Mouse (Mus musculus): ENCODE results near the gene Chtop. TPM values are rescaled to one million over a fixed set of nuclear protein-coding genes. Genes with fewer than 3 reads are reported as not detected.

Gene Chtop
- polyA plus RNA-seq, 1 experiment = 92.0 TPM

- Histone ChIP-seq H3K4me1 (ENCODE audit: control insufficient read depth, insufficient read depth, low read length) (no peaks in the 10 kb centered on the region), H3K27ac (ENCODE audit: control insufficient read depth, insufficient read depth, low read depth, low read length, poor library complexity) (no peak overlapping the region), H3K4me3 (replicated peaks; ENCODE audit: control insufficient read depth, low read depth, low read length) (no peak overlapping the region)
- 53% methylated on average over 10 of the region's 10 CpGs for WGBS
- TF ChIP-seq POLR2A (IDR thresholded peaks at IDR 0.05; ENCODE audit: borderline replicate concordance, control insufficient read depth, low read depth, low read length) = no peak
- no peak for TF ChIP-seq CTCF (IDR thresholded peaks at IDR 0.05; ENCODE audit: control insufficient read depth, insufficient read depth, low read length)
Measured at GRCm38 (mm10) chr3:90451396-90452095, 57.8 kb downstream of the Chtop start.

GRCm38 (mm10) chr3:90450874-90451273, 58.4 kb downstream of the Chtop start:
- Histone ChIP-seq H3K4me1 (ENCODE audit: control insufficient read depth, insufficient read depth, low read length) (no peaks in the 10 kb centered on the region), H3K27ac (ENCODE audit: control insufficient read depth, insufficient read depth, low read depth, low read length, poor library complexity) (no peak overlapping the region), H3K4me3 (replicated peaks; ENCODE audit: control insufficient read depth, low read depth, low read length) (no peak overlapping the region)
- no peak for TF ChIP-seq CTCF (IDR thresholded peaks at IDR 0.05; ENCODE audit: control insufficient read depth, insufficient read depth, low read length)
- no peak for TF ChIP-seq POLR2A (IDR thresholded peaks at IDR 0.05; ENCODE audit: borderline replicate concordance, control insufficient read depth, low read depth, low read length)
- 44% methylated on average over 12 of the region's 12 CpGs for WGBS

Other genes starting within 250 kb of the Chtop start
- 24.7 and 68.6 TPM in 2 replicates for gene Dennd4b, start 244.3 kb downstream of the Chtop start, polyA plus RNA-seq (2011; ENCODE audit: insufficient read depth, insufficient read length, low replicate concordance, missing spikeins)
- gene Gatad2b, start 216.3 kb downstream of the Chtop start, polyA plus RNA-seq (2011; ENCODE audit: insufficient read depth, insufficient read length, low replicate concordance, missing spikeins) = 13.9 and 17.5 TPM in 2 replicates
- gene Slc27a3, start 119.6 kb downstream of the Chtop start, polyA plus RNA-seq (2011; ENCODE audit: insufficient read depth, insufficient read length, low replicate concordance, missing spikeins) = 4.4 and 5.6 TPM in 2 replicates
- 7.1 and 21.2 TPM in 2 replicates for gene Ints3, start 75.9 kb downstream of the Chtop start, polyA plus RNA-seq (2011; ENCODE audit: insufficient read depth, insufficient read length, low replicate concordance, missing spikeins)
- gene Npr1, start 43.6 kb downstream of the Chtop start, polyA plus RNA-seq (2011; ENCODE audit: insufficient read depth, insufficient read length, low replicate concordance, missing spikeins) = 6.4 and 10.6 TPM in 2 replicates
- gene Ilf2, start 33.4 kb downstream of the Chtop start, polyA plus RNA-seq (2011; ENCODE audit: insufficient read depth, insufficient read length, low replicate concordance, missing spikeins) = 85.2 and 110 TPM in 2 replicates
- gene Snapin, start 18.5 kb downstream of the Chtop start, polyA plus RNA-seq (2011; ENCODE audit: insufficient read depth, insufficient read length, low replicate concordance, missing spikeins) = 14.8 and 22.4 TPM in 2 replicates
- 33.5 and 34.4 TPM in 2 replicates for gene S100a1, start 4.9 kb upstream of the Chtop start, polyA plus RNA-seq (2011; ENCODE audit: insufficient read depth, insufficient read length, low replicate concordance, missing spikeins)
- 60.0 and 93.3 TPM in 2 replicates for gene S100a13, start 4.9 kb upstream of the Chtop start, polyA plus RNA-seq (2011; ENCODE audit: insufficient read depth, insufficient read length, low replicate concordance, missing spikeins)
- gene S100a14, start 17.4 kb upstream of the Chtop start, polyA plus RNA-seq (2011; ENCODE audit: insufficient read depth, insufficient read length, low replicate concordance, missing spikeins) = not detected in 2 replicates
- 10.9 and 17.1 TPM in 2 replicates for gene S100a16, start 27.8 kb upstream of the Chtop start, polyA plus RNA-seq (2011; ENCODE audit: insufficient read depth, insufficient read length, low replicate concordance, missing spikeins)
- gene S100a3, start 51.1 kb upstream of the Chtop start, polyA plus RNA-seq (2011; ENCODE audit: insufficient read depth, insufficient read length, low replicate concordance, missing spikeins) = not detected in 2 replicates
- gene S100a2, start 80.7 kb upstream of the Chtop start, polyA plus RNA-seq (2011; ENCODE audit: insufficient read depth, insufficient read length, low replicate concordance, missing spikeins) = not detected in 2 replicates
- gene Gm42674, start 92.4 kb upstream of the Chtop start, polyA plus RNA-seq (2011; ENCODE audit: insufficient read depth, insufficient read length, low replicate concordance, missing spikeins) = not detected in 2 replicates
- gene S100a4, start 94.3 kb upstream of the Chtop start, polyA plus RNA-seq (2011; ENCODE audit: insufficient read depth, insufficient read length, low replicate concordance, missing spikeins) = 71.4 and 238 TPM in 2 replicates
- not detected in 2 replicates for gene S100a5, start 99.0 kb upstream of the Chtop start, polyA plus RNA-seq (2011; ENCODE audit: insufficient read depth, insufficient read length, low replicate concordance, missing spikeins)
- gene S100a6, start 103.4 kb upstream of the Chtop start, polyA plus RNA-seq (2011; ENCODE audit: insufficient read depth, insufficient read length, low replicate concordance, missing spikeins) = 391 and 969 TPM in 2 replicates
- 1.0 TPM in 1 of 2 replicates, not detected in the other for gene S100a7a, start 144.5 kb upstream of the Chtop start, polyA plus RNA-seq (2011; ENCODE audit: insufficient read depth, insufficient read length, low replicate concordance, missing spikeins)
- gene S100a8, start 159.5 kb upstream of the Chtop start, polyA plus RNA-seq (2011; ENCODE audit: insufficient read depth, insufficient read length, low replicate concordance, missing spikeins) = 4,508 and 18,334 TPM in 2 replicates
- 8,678 and 25,400 TPM in 2 replicates for gene S100a9, start 186.2 kb upstream of the Chtop start, polyA plus RNA-seq (2011; ENCODE audit: insufficient read depth, insufficient read length, low replicate concordance, missing spikeins)
- gene Pglyrp4, start 217.4 kb upstream of the Chtop start, polyA plus RNA-seq (2011; ENCODE audit: insufficient read depth, insufficient read length, low replicate concordance, missing spikeins) = not detected in 2 replicates